Mouse (Mus musculus) thymus, adult 2 months (tissue): ENCODE data around the gene Dnajc30.

ENCODE experiments used
- CTCF ChIP-seq: fragments of 200-500 bp; IDR thresholded peaks from 2 replicates; pipeline ENCODE4 v1.5.1; 2012; ENCODE audit warnings: mild to moderate bottlenecking, control low read depth, low read length, moderate library complexity, borderline replicate concordance; ENCODE audit not compliant: control insufficient read depth, poor library complexity, insufficient read depth; ENCODE audit errors: extremely low read depth
- POLR2A ChIP-seq: fragments of 200-500 bp; IDR thresholded peaks from 2 replicates; pipeline ENCODE4 v1.6.1; 2012; ENCODE audit warnings: mild to moderate bottlenecking, low read length, control low read depth, moderate library complexity; ENCODE audit not compliant: control insufficient read depth, poor library complexity, insufficient read depth; ENCODE audit errors: extremely low read depth

GRCm38 (mm10) chr5:135021814-135022213, 42.2 kb upstream of the Dnajc30 start:
- TF ChIP-seq CTCF = no peak
- no peak for TF ChIP-seq POLR2A
